Mouse (Mus musculus) bone marrow macrophage, adult 2 months (primary cell): Measurements from ENCODE around the gene Lct.

Experiments
- CTCF ChIP-seq: IDR thresholded peaks from 2 replicates; pipeline ENCODE4 v1.5.1; 2012; ENCODE audit warnings: low read depth, mild to moderate bottlenecking, low read length, moderate library complexity
- POLR2A ChIP-seq: IDR thresholded peaks from 2 replicates; pipeline ENCODE4 v1.6.1; 2012; ENCODE audit warnings: mild to moderate bottlenecking, low read depth, low read length, borderline replicate concordance

- no peak for TF ChIP-seq POLR2A
- no peak for TF ChIP-seq CTCF
Measured at GRCm38 (mm10) chr1:128358276-128358675, 30.2 kb upstream of the Lct start.
